ENCODE assay signal across 8 mouse cellular contexts in genomic region chr6:137053464-137053863, GRCm38 (mm10).
DNase-seq lines count a peak whose midpoint lies in the region; ATAC-seq and TF ChIP-seq lines count a peak whose summit lies in the region.

No protein-coding gene starts in this region.

- peak; percentile 45; the same call in 1 of the 2 replicates for TF ChIP-seq CTCF in testis, adult 2 months (IDR thresholded peaks at IDR 0.05; ENCODE audit: control insufficient read depth, insufficient read depth, insufficient replicate concordance, low read depth, low read length)

- H3K36me3 ChIP-seq in testis, adult 2 months (ENCODE audit: control insufficient read depth, insufficient read depth, low read length) = no peaks in the 10 kb centered on the region
- H3K36me3 ChIP-seq in lung, embryonic 16.5 days (ENCODE audit: control insufficient read depth, insufficient read depth, low read length) = no peaks in the 10 kb centered on the region; the same call in 1 of the 2 replicates

- H3K27me3 ChIP-seq in testis, adult 2 months (ENCODE audit: control insufficient read depth, insufficient read depth, low read length) = no peaks in the 10 kb centered on the region
- no peaks in the 10 kb centered on the region for H3K27me3 ChIP-seq in lung, embryonic 16.5 days (ENCODE audit: control insufficient read depth, insufficient read depth, low read depth, low read length)

- H3K4me3 ChIP-seq in testis, adult 2 months (ENCODE audit: control insufficient read depth, low read depth, low read length) = no peak overlapping the region
- H3K4me3 ChIP-seq in lung, embryonic 16.5 days (ENCODE audit: low read length) = no peak overlapping the region

- no peaks in the 10 kb centered on the region for H3K4me1 ChIP-seq in testis, adult 2 months (ENCODE audit: control insufficient read depth, insufficient read depth, low read length)
- no peaks in the 10 kb centered on the region for H3K4me1 ChIP-seq in lung, embryonic 16.5 days (replicated peaks; ENCODE audit: control insufficient read depth, insufficient read depth, low read length)

- DNase-seq in gastrocnemius, postnatal 10 days = peak; percentile 23
- no peak for DNase-seq in gastrocnemius, postnatal 25 days
- DNase-seq in testis, postnatal 14 days (ENCODE audit: low spot score) = no peak
- DNase-seq in embryo, embryonic 10.5 days (ENCODE audit: low spot score) = peak; percentile 47
- DNase-seq in c-Kit-positive CD71-positive TER-119-positive erythroid progenitor cells, embryonic 14.5 days (ENCODE audit: low spot score) = no peak
- DNase-seq in neural tube, embryonic 10.5 days (ENCODE audit: extremely low spot score, low spot score) = no peak

- H3K9ac ChIP-seq in lung, embryonic 16.5 days (ENCODE audit: low read length) = no peak overlapping the region

- 64% methylated on average over 5 of the region's 5 CpGs for whole genome bisulfite sequencing in lung, embryonic 16.5 days

- ATAC-seq in lung, embryonic 16.5 days (ENCODE audit: low read depth) = 0 out of 2 replicates have a peak, but pooled peaks have one; percentile 36

- H3K27ac ChIP-seq in testis, adult 2 months (ENCODE audit: control insufficient read depth, insufficient read depth, low read depth, low read length) = no peak overlapping the region
- no peak overlapping the region for H3K27ac ChIP-seq in lung, embryonic 16.5 days (ENCODE audit: low read length)

- no peaks in the 10 kb centered on the region for H3K9me3 ChIP-seq in lung, embryonic 16.5 days (ENCODE audit: control insufficient read depth, low read length)

- no peak overlapping the region for H3K4me2 ChIP-seq in lung, embryonic 16.5 days (ENCODE audit: low read depth, low read length)

- TF ChIP-seq POLR2A in testis, adult 2 months (IDR thresholded peaks at IDR 0.05; ENCODE audit: control insufficient read depth, low read depth, low read length) = no peak

Comparison
In these comparisons a context has a peak if more than half of its experiments do, and no peak if none do; other contexts are left out.
1. DNase-seq: peak in gastrocnemius, postnatal 10 days (single experiment) and embryo, embryonic 10.5 days (single experiment); none in gastrocnemius, postnatal 25 days (single experiment), testis, postnatal 14 days (single experiment), c-Kit-positive CD71-positive TER-119-positive erythroid progenitor cells, embryonic 14.5 days (single experiment) and neural tube, embryonic 10.5 days (single experiment).